In genomic region chr19:29145421-29145820, GRCm38 (mm10) we compare ENCODE assay signal across 23 mouse cellular contexts. TPM values are rescaled to one million over a fixed set of nuclear protein-coding genes. Genes with fewer than 3 reads are reported as not detected.
DNase-seq lines count a peak whose midpoint lies in the region; ATAC-seq and TF ChIP-seq lines count a peak whose summit lies in the region.
"Had no signal": no experiment of that assay in that cellular context is flagged by ENCODE, and none has a peak within 500 bp of the region (broad histone marks: within the 10 kb centered on the region; RNA-seq: fewer than 3 reads in every experiment).

No protein-coding gene starts in this region.

- no peaks in the 10 kb centered on the region for H3K27me3 ChIP-seq in liver, adult 2 months (ENCODE audit: control insufficient read depth, insufficient read depth, low read length)
- H3K27me3 ChIP-seq in lung, postnatal 0 days (replicated peaks; ENCODE audit: insufficient read depth, low read length) = no peaks in the 10 kb centered on the region
- H3K27me3 ChIP-seq in embryonic facial prominence, embryonic 15.5 days = no peaks in the 10 kb centered on the region
- no peaks in the 10 kb centered on the region for H3K27me3 ChIP-seq in hindbrain, postnatal 0 days (ENCODE audit: insufficient read depth, low read length)
- H3K27me3 ChIP-seq: forebrain, embryonic 12.5 days; forebrain, embryonic 15.5 days; hindbrain, embryonic 12.5 days; hindbrain, embryonic 15.5 days had no signal

- TF ChIP-seq POLR2A in liver, adult 2 months (IDR thresholded peaks at IDR 0.05; ENCODE audit: extremely low read depth, insufficient read depth, low read length) = no peak

- TF ChIP-seq CTCF in liver, adult 2 months (IDR thresholded peaks at IDR 0.05; ENCODE audit: low read depth, low read length) = no peak
- no peak for TF ChIP-seq CTCF in lung, postnatal 0 days (IDR thresholded peaks at IDR 0.05)
- TF ChIP-seq CTCF in hindbrain, postnatal 0 days (IDR thresholded peaks at IDR 0.05; ENCODE audit: low read depth) = no peak

- WGBS in liver, adult 2 months = 77% methylated on average over 6 of the region's 6 CpGs
- 77% methylated on average over 6 of the region's 6 CpGs for WGBS in lung, postnatal 0 days
- WGBS in embryonic facial prominence, embryonic 15.5 days = 76% methylated on average over 6 of the region's 6 CpGs
- 86% methylated on average over 6 of the region's 6 CpGs for WGBS in hindbrain, postnatal 0 days

- H3K79me2 ChIP-seq in liver, adult 2 months (ENCODE audit: control insufficient read depth, insufficient read depth, low read length) = no peaks in the 10 kb centered on the region

- no peak overlapping the region for H3K4me2 ChIP-seq in lung, postnatal 0 days (replicated peaks; ENCODE audit: low read depth, low read length)
- H3K4me2 ChIP-seq in embryonic facial prominence, embryonic 15.5 days (replicated peaks) = no peak overlapping the region
- H3K4me2 ChIP-seq in hindbrain, postnatal 0 days (ENCODE audit: low read depth, low read length) = no peak overlapping the region
- H3K4me2 ChIP-seq: forebrain, embryonic 12.5 days; forebrain, embryonic 15.5 days; heart, embryonic 11.5 days; hindbrain, embryonic 12.5 days; hindbrain, embryonic 15.5 days had no signal

- peaks cover 52% of the 10 kb centered on the region for H3K36me3 ChIP-seq in liver, adult 2 months (ENCODE audit: control insufficient read depth, insufficient read depth, low read length)
- H3K36me3 ChIP-seq in lung, postnatal 0 days (ENCODE audit: insufficient read depth, low read length) = no peaks in the 10 kb centered on the region
- peaks cover 17% of the 10 kb centered on the region; the same call in 1 of the 2 replicates for H3K36me3 ChIP-seq in embryonic facial prominence, embryonic 15.5 days
- H3K36me3 ChIP-seq in hindbrain, postnatal 0 days (ENCODE audit: insufficient read depth, low read length) = peaks cover 6% of the 10 kb centered on the region; the same call in 1 of the 2 replicates

- no peak overlapping the region for H3K4me3 ChIP-seq in liver, adult 2 months (ENCODE audit: insufficient read depth, low read depth, low read length)
- no peak overlapping the region for H3K4me3 ChIP-seq in lung, postnatal 0 days (ENCODE audit: low read depth, low read length)
- H3K4me3 ChIP-seq in embryonic facial prominence, embryonic 15.5 days (replicated peaks) = no peak overlapping the region
- no peak overlapping the region for H3K4me3 ChIP-seq in hindbrain, postnatal 0 days (ENCODE audit: low read length)
- H3K4me3 ChIP-seq: erythroblast, embryonic 14.5 days; forebrain, embryonic 12.5 days; forebrain, embryonic 15.5 days; gastrocnemius, adult 2 months; hindbrain, embryonic 12.5 days; hindbrain, embryonic 15.5 days had no signal

- TF ChIP-seq EP300 in lung, postnatal 0 days (IDR thresholded peaks at IDR 0.05) = no peak

- H3K9me3 ChIP-seq in lung, postnatal 0 days (ENCODE audit: low read length) = no peaks in the 10 kb centered on the region
- no peaks in the 10 kb centered on the region for H3K9me3 ChIP-seq in embryonic facial prominence, embryonic 15.5 days (replicated peaks)
- H3K9me3 ChIP-seq in hindbrain, postnatal 0 days (ENCODE audit: low read length) = no peaks in the 10 kb centered on the region
- H3K9me3 ChIP-seq: forebrain, embryonic 12.5 days; forebrain, embryonic 15.5 days; hindbrain, embryonic 12.5 days; hindbrain, embryonic 15.5 days had no signal

- 0 out of 2 replicates have a peak, but pooled peaks cover under 1% of the 10 kb centered on the region for H3K4me1 ChIP-seq in liver, adult 2 months (ENCODE audit: control insufficient read depth, insufficient read depth, low read length)
- H3K4me1 ChIP-seq in lung, postnatal 0 days (ENCODE audit: insufficient read depth, low read depth, low read length) = no peaks in the 10 kb centered on the region
- peaks cover 3% of the 10 kb centered on the region; the same call in 1 of the 2 replicates for H3K4me1 ChIP-seq in embryonic facial prominence, embryonic 15.5 days
- no peaks in the 10 kb centered on the region for H3K4me1 ChIP-seq in hindbrain, postnatal 0 days (ENCODE audit: insufficient read depth, low read length)
- H3K4me1 ChIP-seq: forebrain, embryonic 12.5 days; forebrain, embryonic 15.5 days; hindbrain, embryonic 12.5 days; hindbrain, embryonic 15.5 days had no signal

- peak overlapping the region; percentile 27; the same call in 1 of the 2 replicates for H3K27ac ChIP-seq in liver, adult 2 months (replicated peaks; ENCODE audit: insufficient read depth, low read depth, low read length)
- H3K27ac ChIP-seq in lung, postnatal 0 days (ENCODE audit: low read length) = no peak overlapping the region
- peak overlapping the region; percentile 25; the same call in 1 of the 2 replicates for H3K27ac ChIP-seq in embryonic facial prominence, embryonic 15.5 days (replicated peaks)
- no peak overlapping the region for H3K27ac ChIP-seq in hindbrain, postnatal 0 days
- H3K27ac ChIP-seq: forebrain, embryonic 12.5 days; forebrain, embryonic 15.5 days; gastrocnemius, adult 2 months; hindbrain, embryonic 12.5 days; hindbrain, embryonic 15.5 days had no signal

- peak; percentile 51 for DNase-seq in liver, adult 2 months (ENCODE audit: extremely low read depth, low read depth, low spot score)
- DNase-seq in liver = no peak
- no peak for DNase-seq in lung, postnatal 0 days (ENCODE audit: low spot score)
- no peak for DNase-seq in lung, postnatal 36 days
- peak; percentile 59 for DNase-seq in yolk sac, embryonic 10.5 days (ENCODE audit: low spot score)
- DNase-seq in hindbrain, postnatal 0 days (ENCODE audit: low spot score) = no peak
- DNase-seq: adrenal gland, adult 2 months; adrenal gland, postnatal 14 days; cerebellum, adult 11 months; cerebellum, adult 2 months; cerebellum, adult 9-11 months; cerebellum, postnatal 25 days; gastrocnemius, adult 2 months; gastrocnemius, postnatal 14 days; heart, adult 11 months had no signal

- ATAC-seq in lung, postnatal 0 days = 0 out of 2 replicates have a peak, but pooled peaks have one; percentile 11
- ATAC-seq in embryonic facial prominence, embryonic 15.5 days (ENCODE audit: insufficient number of reproducible peaks, low FRiP score, low TSS enrichment, low read depth) = 0 out of 2 replicates have a peak, but pooled peaks have one; percentile 24
- no peak for ATAC-seq in hindbrain, postnatal 0 days
- ATAC-seq: CD4-positive, CD25-positive, alpha-beta regulatory T cell, adult 4 months; forebrain, embryonic 15.5 days had no signal

- no peak overlapping the region for H3K9ac ChIP-seq in liver, adult 2 months (ENCODE audit: low read depth, low read length)
- no peak overlapping the region for H3K9ac ChIP-seq in lung, postnatal 0 days (replicated peaks; ENCODE audit: low read depth)
- no peak overlapping the region for H3K9ac ChIP-seq in embryonic facial prominence, embryonic 15.5 days
- H3K9ac ChIP-seq in hindbrain, postnatal 0 days (replicated peaks; ENCODE audit: low read length) = no peak overlapping the region
- H3K9ac ChIP-seq: forebrain, embryonic 12.5 days; forebrain, embryonic 15.5 days; hindbrain, embryonic 12.5 days; hindbrain, embryonic 15.5 days had no signal

RNA-seq across cellular contexts. Expression of gene Rcl1, which starts 44.2 kb away (rescaled TPM):
- 117 and 132 TPM in 2 replicates for total RNA-seq in liver, adult 2 months (2014; rRNA removed)
- polyA plus RNA-seq in liver, adult 2 months (2012; rRNA removed) = 75.7 and 87.8 TPM in 2 replicates
- polyA plus RNA-seq in lung, postnatal 0 days (2015; fragmentation: Nextera tagmentation; extraction: Ambion mirVana) = 19.3 and 20.1 TPM in 2 replicates
- 47.1 and 48.3 TPM in 2 replicates for polyA plus RNA-seq in embryonic facial prominence, embryonic 15.5 days (2015; fragmentation: Nextera tagmentation; extraction: Ambion mirVana)
- total RNA-seq in hindbrain, postnatal 0 days (2014; rRNA removed) = 16.0 and 18.0 TPM in 2 replicates
- polyA plus RNA-seq in hindbrain, postnatal 0 days (2015; fragmentation: Nextera tagmentation; extraction: Ambion mirVana) = 33.0 and 33.3 TPM in 2 replicates

Comparison
In these comparisons a context has a peak if more than half of its experiments do, and no peak if none do; other contexts are left out.
1. DNase-seq: peak in liver, adult 2 months (single experiment) and yolk sac, embryonic 10.5 days (single experiment); none in liver (single experiment), lung, postnatal 0 days (single experiment), lung, postnatal 36 days (single experiment) and hindbrain, postnatal 0 days (single experiment).
2. H3K27ac ChIP-seq: peak in liver, adult 2 months (single experiment) and embryonic facial prominence, embryonic 15.5 days (single experiment); none in lung, postnatal 0 days (single experiment) and hindbrain, postnatal 0 days (single experiment).